Mouse (Mus musculus) G1E (cell line): ENCODE data around the gene Dip2b. TPM values are rescaled to one million over a fixed set of nuclear protein-coding genes. Genes with fewer than 3 reads are reported as not detected.

Experiments used
- ATAC-seq: 2 replicates; pipeline ENCODE4 v1.8.0; 2016; ENCODE audit warnings: mild to moderate bottlenecking; ENCODE audit not compliant: insufficient number of reproducible peaks, poor library complexity, low FRiP score, severe bottlenecking; ENCODE audit errors: extremely low read depth
- DNase-seq: peaks from one replicate; pipeline ENCODE4 v3.0.0; 2012; ENCODE audit warnings: low spot score
- H3K27me3 ChIP-seq: 2 replicates; pipeline ENCODE4 v1.6.1; 2012; ENCODE audit warnings: mild to moderate bottlenecking, low read length, inconsistent platforms; ENCODE audit not compliant: insufficient read depth
- H3K36me3 ChIP-seq: replicated peaks from 2 replicates; pipeline ENCODE3; 2012; ENCODE audit warnings: mild to moderate bottlenecking, inconsistent platforms
- H3K4me1 ChIP-seq: 2 replicates; pipeline ENCODE4 v1.6.1; 2012; ENCODE audit warnings: low read depth, low read length, inconsistent platforms, mixed read lengths; ENCODE audit not compliant: insufficient read depth
- H3K4me3 ChIP-seq: 2 replicates; pipeline ENCODE4 v1.5.1; 2012; ENCODE audit warnings: low read depth, mild to moderate bottlenecking, inconsistent platforms, low read length, moderate library complexity, mixed read lengths
- H3K9me3 ChIP-seq: replicated peaks from 2 replicates; pipeline ENCODE4 v1.6.1; 2012; ENCODE audit warnings: inconsistent platforms
- CTCF ChIP-seq: IDR thresholded peaks from 2 replicates; pipeline ENCODE4 v1.5.1; 2012; ENCODE audit warnings: low read depth, low read length, inconsistent platforms, mixed read lengths
- GATA1 ChIP-seq: IDR thresholded peaks from 2 replicates; pipeline ENCODE4 v1.6.1; 2012; ENCODE audit warnings: borderline replicate concordance, low read length, inconsistent platforms, mixed read lengths
- GATA2 ChIP-seq: IDR thresholded peaks from 2 replicates; pipeline ENCODE4 v1.6.1; 2012; ENCODE audit warnings: low read depth, low read length, inconsistent platforms, borderline replicate concordance
- POLR2AphosphoS5 ChIP-seq: IDR thresholded peaks from 2 replicates; pipeline ENCODE4 v1.6.1; 2012; ENCODE audit warnings: low read depth, low read length, inconsistent platforms; ENCODE audit not compliant: insufficient replicate concordance
- TAL1 ChIP-seq: conservative IDR thresholded peaks from 2 replicates; pipeline ENCODE4 v1.6.1; 2012; ENCODE audit warnings: low read depth, low read length, inconsistent platforms, mixed read lengths
- polyA plus RNA-seq: library from polyadenylated mRNA; stranded (reverse); fragments of >175 nt; gene quantifications from 2 replicates; pipeline ENCODE4 v1.2.3, GENCODE M21; 2012
- total RNA-seq, 2 experiments: library from RNA; stranded (forward) in 1 of 2; stranded (reverse) in 1 of 2; fragments of 200-1000 nt in 1 of 2; fragments of >200 nt in 1 of 2; fragmentation: Nextera tagmentation in 1 of 2; gene quantifications; 2 replicates each; pipeline ENCODE4 v1.2.3; 2014 to 2017

Gene Dip2b
- total and polyA plus RNA-seq, 3 experiments, result 4.4 to 36.8 (median 21.8) TPM

GRCm38 (mm10) chr15:100115416-100115815 is 77.0 kb downstream of the Dip2b start:
- ATAC-seq (no peak), DNase-seq (no peak)
- H3K27me3 ChIP-seq, result no peaks in the 10 kb centered on the region
- peaks cover 44% of the 10 kb centered on the region for H3K36me3 ChIP-seq
- H3K4me3 ChIP-seq, result no peak overlapping the region
- no peaks in the 10 kb centered on the region for H3K9me3 ChIP-seq
- peaks cover 33% of the 10 kb centered on the region for H3K4me1 ChIP-seq
- TF ChIP-seq GATA1 (no peak), TAL1 (no peak), CTCF (no peak), POLR2AphosphoS5 (no peak), GATA2 (no peak)

GRCm38 (mm10) chr15:100116325-100116724 is 77.9 kb downstream of the Dip2b start:
- ATAC-seq (no peak), DNase-seq (no peak)
- peaks cover 52% of the 10 kb centered on the region for H3K36me3 ChIP-seq
- peaks cover 33% of the 10 kb centered on the region for H3K4me1 ChIP-seq
- H3K27me3 ChIP-seq, result no peaks in the 10 kb centered on the region
- H3K4me3 ChIP-seq, result no peak overlapping the region
- no peaks in the 10 kb centered on the region for H3K9me3 ChIP-seq
- TF ChIP-seq TAL1, result no peak
- no peak for TF ChIP-seq CTCF
- no peak for TF ChIP-seq GATA1
- TF ChIP-seq POLR2AphosphoS5, result no peak
- no peak for TF ChIP-seq GATA2

DNA sequence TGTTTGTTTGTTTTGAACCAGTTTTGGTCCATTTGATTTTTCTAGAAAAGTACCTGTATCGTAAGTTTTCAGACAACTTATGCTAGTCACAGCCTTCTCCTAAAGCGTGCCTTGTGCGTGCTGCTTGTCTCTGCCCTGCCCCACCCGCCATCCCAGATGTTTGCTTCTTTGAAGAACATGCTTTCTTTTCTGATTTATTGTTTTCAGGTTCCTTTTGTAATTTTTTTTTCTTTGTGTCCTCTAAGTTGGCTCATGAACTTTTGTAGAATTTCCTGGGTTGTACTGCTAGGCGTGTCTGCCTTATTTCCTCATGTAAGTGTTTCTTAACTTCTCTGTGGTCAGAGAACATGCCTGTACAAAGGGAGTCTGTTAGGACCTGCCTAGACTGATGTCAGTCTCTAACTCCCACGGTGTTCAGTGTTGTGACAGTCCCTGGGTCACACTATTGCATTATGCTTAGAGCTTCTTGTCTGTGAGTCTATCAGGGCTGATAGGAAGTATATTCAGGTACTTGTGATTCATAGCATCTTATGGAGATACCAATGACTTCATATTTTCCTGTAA is 80.8 kb downstream of the Dip2b start:
- ATAC-seq, result no peak
- Histone ChIP-seq H3K27me3 (no peaks in the 10 kb centered on the region), H3K4me1 (peaks cover 17% of the 10 kb centered on the region), H3K36me3 (peaks cover 64% of the 10 kb centered on the region), H3K9me3 (no peaks in the 10 kb centered on the region), H3K4me3 (no peak overlapping the region)
- no peak for TF ChIP-seq CTCF
- no peak for TF ChIP-seq TAL1
- TF ChIP-seq POLR2AphosphoS5, result no peak
- no peak for TF ChIP-seq GATA2
- DNase-seq, result no peak

- Histone ChIP-seq H3K36me3 (peaks cover 69% of the 10 kb centered on the region), H3K4me3 (no peak overlapping the region), H3K9me3 (no peaks in the 10 kb centered on the region), H3K27me3 (no peaks in the 10 kb centered on the region), H3K4me1 (peaks cover 24% of the 10 kb centered on the region)
- ATAC-seq (no peak), DNase-seq (no peak)
- no peak for TF ChIP-seq GATA1
- TF ChIP-seq CTCF, result no peak
- TF ChIP-seq GATA2, result no peak
- TF ChIP-seq POLR2AphosphoS5, result no peak
- no peak for TF ChIP-seq TAL1
Observed at GRCm38 (mm10) chr15:100121437-100121836, 83.0 kb downstream of the Dip2b start.

DNA sequence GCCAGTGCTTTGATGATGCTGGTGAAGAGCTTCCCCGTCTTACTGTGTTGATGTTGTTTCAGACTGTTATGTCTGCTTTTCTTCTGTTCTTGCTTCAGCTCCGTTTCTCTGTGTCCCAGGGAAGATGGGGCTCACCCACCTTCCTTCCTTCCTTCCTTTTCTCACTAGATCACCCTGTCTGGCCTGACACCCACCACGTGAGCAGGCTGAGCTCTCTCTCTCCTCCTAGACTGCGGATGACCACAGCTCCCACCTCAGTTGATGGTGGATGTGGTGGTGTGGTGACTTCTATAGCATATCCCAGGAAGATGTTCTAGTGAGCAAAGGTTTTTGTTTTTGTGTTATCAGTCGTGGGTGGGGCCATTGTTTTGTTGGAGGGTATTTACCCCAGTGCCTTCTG is 85.4 kb downstream of the Dip2b start:
- Histone ChIP-seq H3K9me3 (no peaks in the 10 kb centered on the region), H3K4me1 (peaks cover 27% of the 10 kb centered on the region), H3K27me3 (no peaks in the 10 kb centered on the region), H3K4me3 (no peak overlapping the region), H3K36me3 (peaks cover 57% of the 10 kb centered on the region)
- TF ChIP-seq TAL1, result no peak
- TF ChIP-seq POLR2AphosphoS5, result no peak
- TF ChIP-seq CTCF, result no peak
- no peak for TF ChIP-seq GATA1
- TF ChIP-seq GATA2, result no peak
- no peak for DNase-seq
- ATAC-seq, result no peak

- no peak for TF ChIP-seq CTCF
- TF ChIP-seq TAL1, result no peak
- TF ChIP-seq GATA2, result no peak
- TF ChIP-seq GATA1, result no peak
- TF ChIP-seq POLR2AphosphoS5, result no peak
- Histone ChIP-seq H3K9me3 (no peaks in the 10 kb centered on the region), H3K4me3 (no peak overlapping the region), H3K36me3 (peaks cover 58% of the 10 kb centered on the region), H3K4me1 (peaks cover 30% of the 10 kb centered on the region), H3K27me3 (no peaks in the 10 kb centered on the region)
- DNase-seq, result no peak
- ATAC-seq, result peak; percentile 19; the same call in 1 of the 2 replicates
Observed at GRCm38 (mm10) chr15:100125245-100125644, 86.8 kb downstream of the Dip2b start.
